Mouse (Mus musculus): Measurements from ENCODE around the gene Hspb7.

Hspb7 gene

GRCm38 (mm10) chr4:141420192-141420829, at the start of gene Hspb7:
Gene Hspb7, plus strand, starts transcription at chr4:141420779.
- DNase-seq (ENCODE audit: low spot score in 2 of 2), result no peak

GRCm38 (mm10) chr4:141372426-141372825, 48.2 kb upstream of the Hspb7 start:
- DNase-seq (ENCODE audit: low spot score in 2 of 2), result no peak

GRCm38 (mm10) chr4:141379674-141380073, 40.9 kb upstream of the Hspb7 start:
- no peak for DNase-seq (ENCODE audit: low spot score in 2 of 2)

GRCm38 (mm10) chr4:141382406-141382805, 38.2 kb upstream of the Hspb7 start:
- no peak for DNase-seq (ENCODE audit: low spot score in 2 of 2)

DNA sequence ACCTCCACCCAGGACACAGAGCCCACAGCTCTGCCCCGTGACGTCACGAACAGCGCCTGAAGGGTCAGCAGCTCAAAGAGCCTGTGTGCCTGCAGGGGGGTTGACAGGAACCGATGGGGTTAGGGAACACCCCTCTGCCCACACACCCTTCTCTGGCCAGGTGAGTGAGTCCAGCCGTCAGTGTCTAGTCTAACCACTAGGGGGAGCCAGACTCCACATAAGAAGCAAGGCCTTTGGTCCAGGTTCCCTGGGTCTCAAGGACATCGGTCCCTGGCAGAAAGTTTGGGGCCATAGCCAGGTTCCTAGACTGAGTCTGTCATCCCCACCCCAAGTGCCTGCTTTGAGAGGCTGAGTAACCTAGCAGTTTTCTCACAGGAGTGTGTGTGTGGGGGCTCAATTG, 35.3 kb upstream of the Hspb7 start:
- no peak for DNase-seq (ENCODE audit: low spot score in 2 of 2)

DNA sequence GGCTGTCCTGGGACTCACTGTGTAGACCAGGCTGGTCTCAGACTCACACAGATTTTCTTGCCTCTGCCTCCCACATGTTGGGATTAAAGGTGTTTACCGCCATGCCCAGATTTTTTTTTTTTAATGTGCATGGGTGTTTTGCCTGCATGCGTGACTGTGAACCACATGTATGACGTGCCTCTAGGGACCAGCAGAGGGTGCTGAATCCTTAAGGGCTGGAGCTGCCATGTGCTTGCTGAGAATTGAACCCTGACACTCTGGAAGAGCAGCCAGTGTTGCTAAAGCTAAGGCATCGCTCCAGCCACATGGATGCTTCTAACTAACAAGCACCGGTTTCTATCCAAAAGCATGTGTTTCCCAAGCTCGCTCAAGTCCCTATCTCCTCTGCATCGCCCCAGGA, 34.4 kb upstream of the Hspb7 start:
- DNase-seq (ENCODE audit: low spot score in 2 of 2), result no peak

GRCm38 (mm10) chr4:141387093-141387784, 33.3 kb upstream of the Hspb7 start:
- peak; percentile 46 to 75 for DNase-seq (ENCODE audit: low spot score in 2 of 2)

DNA sequence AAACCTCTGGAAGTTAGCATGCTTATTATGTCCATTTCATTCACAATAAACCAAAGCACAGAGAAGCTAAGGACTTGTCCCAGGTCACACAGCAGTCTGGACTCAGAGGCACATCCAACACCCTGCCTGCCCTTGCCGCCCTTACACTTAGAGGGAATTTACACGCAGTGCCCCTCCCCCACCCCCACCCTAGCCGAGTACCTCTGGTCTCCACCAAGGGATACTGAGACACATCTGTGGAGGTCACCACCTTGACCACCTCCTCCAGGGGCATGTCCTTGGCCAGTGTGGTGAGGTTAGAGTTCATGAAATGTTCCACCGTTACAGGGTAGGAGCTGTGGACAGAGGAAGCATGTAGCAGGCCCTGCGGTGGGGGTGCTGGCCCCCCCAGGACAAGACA, 32.6 kb upstream of the Hspb7 start:
- DNase-seq (ENCODE audit: low spot score in 2 of 2), result no peak

DNA sequence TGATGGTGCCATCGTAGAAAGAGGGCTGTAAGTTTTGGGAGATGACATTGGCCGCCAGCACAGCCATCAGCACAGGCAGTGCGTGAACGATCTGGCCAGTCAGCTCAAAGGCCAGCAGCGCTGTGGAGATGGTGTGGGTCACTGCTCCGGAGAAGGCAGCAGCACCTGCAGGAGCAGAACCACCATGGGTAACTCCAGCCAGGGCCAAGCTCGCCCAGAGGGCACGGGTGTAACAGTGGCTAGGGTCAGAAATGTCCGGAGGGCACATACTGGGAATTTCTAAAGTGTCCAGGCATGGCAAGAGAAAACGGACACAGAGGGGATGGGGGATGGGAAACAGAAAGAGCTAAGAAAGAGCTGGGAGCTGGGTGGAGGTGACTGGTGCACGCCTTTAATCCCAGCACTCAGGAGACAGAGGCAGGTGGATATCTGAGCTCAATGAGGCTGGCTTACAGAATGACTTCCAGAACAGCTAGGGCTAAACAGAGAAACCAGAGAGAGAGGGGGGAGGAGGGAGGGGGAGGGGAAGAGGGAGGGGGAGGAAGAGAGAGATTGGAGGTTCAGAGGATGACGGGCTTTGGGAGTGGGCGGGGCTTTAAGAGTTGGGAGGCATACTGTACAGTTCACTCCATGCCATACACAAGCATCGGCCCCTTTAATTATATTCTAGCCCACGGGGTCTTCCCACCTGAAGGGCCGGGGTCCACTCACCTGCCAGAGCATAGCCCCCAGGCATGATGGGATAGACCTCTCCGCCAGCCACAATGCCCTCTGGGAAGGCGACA, 31.0 kb upstream of the Hspb7 start:
- DNase-seq (ENCODE audit: low spot score in 2 of 2), result no peak

DNA sequence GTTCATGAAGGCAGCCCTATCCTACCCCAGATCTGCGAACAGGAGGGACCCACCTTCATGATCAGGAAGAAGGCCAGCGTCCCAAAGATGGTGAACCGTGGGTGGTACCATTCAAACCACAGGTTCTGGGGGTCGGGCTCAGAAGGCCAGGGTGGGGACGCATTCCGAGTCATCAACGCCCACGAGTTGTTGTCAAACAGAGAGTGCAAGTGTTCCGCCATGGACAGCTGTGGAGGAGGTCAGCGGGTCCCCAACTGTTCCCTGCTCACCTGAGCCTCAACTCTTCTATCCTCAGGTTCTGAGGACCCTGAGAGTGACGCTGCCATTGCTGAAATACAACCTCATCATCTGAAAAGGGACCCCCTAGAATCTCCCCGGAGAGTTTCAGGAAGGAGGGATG, 29.3 kb upstream of the Hspb7 start:
- no peak for DNase-seq (ENCODE audit: low spot score in 2 of 2)

GRCm38 (mm10) chr4:141394751-141395150, 25.8 kb upstream of the Hspb7 start:
- no peak for DNase-seq (ENCODE audit: low spot score in 2 of 2)

DNA sequence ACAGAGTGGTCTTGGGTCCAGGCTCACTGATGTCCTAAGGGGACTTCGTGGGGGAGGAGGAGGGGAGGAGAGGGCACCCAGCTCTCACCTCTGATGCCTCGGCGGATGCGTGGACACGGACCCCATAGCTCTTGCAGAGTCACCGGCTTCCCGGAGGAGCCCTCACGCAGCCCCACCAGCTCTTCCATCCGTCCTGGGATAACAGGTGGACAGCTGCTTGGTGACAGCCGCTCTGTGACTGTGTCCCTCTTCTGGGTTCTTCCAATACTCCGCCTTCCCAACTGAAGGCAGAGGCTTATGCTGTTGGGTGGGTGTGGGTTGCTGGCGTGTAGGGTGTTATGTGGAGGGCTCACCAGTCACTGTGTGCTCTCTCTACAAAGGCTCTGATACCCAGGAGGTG, 22.7 kb upstream of the Hspb7 start:
- DNase-seq (ENCODE audit: low spot score in 2 of 2), result no peak

GRCm38 (mm10) chr4:141398545-141398944, 22.0 kb upstream of the Hspb7 start, which contains the start of gene Clcnka:
Gene Clcnka, minus strand, starts transcription at chr4:141398724.
- no peak for DNase-seq (ENCODE audit: low spot score in 2 of 2)

DNA sequence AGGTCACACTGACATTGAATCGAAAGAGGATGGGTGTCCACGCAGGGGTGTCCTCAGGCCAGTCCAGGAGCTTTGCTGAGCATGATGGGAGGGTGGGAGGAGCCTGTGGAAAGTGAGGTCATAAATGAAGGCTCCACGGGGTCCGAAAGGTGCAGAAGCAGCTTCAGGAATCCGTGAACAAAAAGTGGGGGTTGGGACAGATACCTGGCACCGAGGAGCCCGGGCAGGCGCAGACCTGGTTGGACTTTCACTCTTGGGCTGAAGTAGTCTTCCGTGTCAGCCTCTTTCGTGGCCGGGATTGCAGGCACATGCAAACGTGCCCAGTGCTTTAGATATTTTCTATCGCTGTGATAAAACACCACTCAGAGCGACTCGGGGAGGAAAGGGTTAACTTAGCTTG, 20.4 kb upstream of the Hspb7 start:
- DNase-seq (ENCODE audit: low spot score in 2 of 2), result no peak

GRCm38 (mm10) chr4:141404518-141405313, 15.9 kb upstream of the Hspb7 start:
- peak; percentile 78 to 94 for DNase-seq (ENCODE audit: low spot score in 2 of 2)

DNA sequence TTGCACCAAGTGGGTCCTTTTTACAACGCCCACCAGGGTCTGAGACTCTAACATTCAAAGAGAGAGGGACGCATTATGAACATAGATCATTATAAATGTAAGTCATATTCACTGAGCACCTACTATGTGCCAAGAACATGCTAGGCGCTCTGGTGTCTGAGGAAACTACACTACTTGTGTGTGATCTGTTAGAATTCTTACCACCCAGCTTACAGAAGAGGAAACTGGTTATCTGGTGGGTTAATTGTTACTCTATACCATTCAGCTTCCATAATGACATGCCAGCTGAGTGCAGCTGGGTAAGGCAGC, 15.3 kb upstream of the Hspb7 start:
- DNase-seq (ENCODE audit: low spot score in 2 of 2), result no peak

DNA sequence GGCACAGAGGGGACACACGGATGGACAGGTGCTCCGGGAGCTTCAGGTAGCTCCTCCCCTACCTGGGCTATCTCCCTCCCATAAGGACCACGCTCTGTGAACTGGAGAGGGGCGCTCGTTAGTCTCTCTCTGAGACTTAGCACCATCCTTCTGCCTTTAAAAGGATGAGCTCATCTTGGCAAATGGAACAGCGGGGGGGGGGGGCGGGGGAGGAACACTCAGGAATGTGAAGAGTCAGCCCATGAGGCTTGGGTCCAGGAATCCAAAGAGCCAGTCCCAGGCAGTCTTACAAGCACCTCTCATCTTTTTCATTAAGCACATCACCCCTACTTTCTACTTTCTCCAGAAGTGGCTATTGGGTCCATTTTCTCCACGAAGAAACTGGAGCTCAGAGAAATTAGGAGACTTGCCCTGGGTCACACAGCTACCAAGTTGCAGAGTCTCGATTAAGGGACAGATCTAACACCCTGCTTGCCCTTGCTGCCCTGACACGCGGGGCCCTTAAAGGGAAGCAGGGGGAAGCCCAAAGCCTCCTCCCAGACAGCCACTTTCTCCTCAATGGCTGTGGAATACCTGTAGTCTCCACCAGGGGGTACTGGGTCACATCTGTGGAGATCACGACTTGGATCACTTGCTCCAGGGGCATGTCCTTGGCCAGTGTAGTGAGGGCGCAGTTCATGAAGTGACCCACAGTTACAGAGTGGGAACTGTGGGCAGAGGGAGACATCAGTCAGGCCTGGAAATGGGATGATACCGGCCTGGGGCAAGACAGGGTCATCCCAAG, 13.9 kb upstream of the Hspb7 start:
- DNase-seq (ENCODE audit: low spot score in 2 of 2), result no peak

GRCm38 (mm10) chr4:141408577-141408976, 12.0 kb upstream of the Hspb7 start:
- no peak for DNase-seq (ENCODE audit: low spot score in 2 of 2)

DNA sequence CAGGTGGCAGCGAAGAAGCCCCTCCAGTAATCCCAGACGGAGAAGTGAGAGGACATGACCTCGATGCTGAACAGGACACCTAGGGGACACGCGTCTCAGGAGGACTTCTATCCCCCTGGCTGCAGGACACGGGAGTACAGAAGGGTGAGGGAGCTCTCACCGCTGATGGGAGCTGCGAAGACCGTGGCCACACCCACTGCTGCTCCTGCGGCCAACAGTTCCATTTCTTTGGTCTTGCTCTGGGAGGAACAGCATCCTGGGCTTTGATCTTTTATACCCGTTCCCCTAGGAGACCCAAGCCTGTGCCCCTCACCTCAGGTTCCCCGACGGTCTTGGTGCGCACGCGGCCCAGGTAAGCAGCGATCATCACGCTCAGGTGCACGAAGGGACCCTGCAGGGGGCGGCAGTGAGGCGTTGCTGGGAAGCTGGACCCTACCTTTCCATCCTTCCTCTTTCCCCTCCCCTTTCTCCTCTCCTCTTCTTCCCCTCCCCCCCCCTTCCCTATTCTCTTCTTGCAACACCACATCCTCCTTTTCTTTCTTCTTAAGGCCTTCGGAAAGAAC, 9.1 kb upstream of the Hspb7 start:
- no peak for DNase-seq (ENCODE audit: low spot score in 2 of 2)

GRCm38 (mm10) chr4:141415924-141416323, 4.7 kb upstream of the Hspb7 start, which contains the start of gene Clcnkb:
Gene Clcnkb, minus strand, starts transcription at chr4:141416014.
- DNase-seq (ENCODE audit: low spot score in 2 of 2), result no peak

Measured in frontal cortex, postnatal 14 days (tissue).